Mouse (Mus musculus) left cerebral cortex, postnatal 10 days (tissue): ENCODE measurements around the gene Olfr1253. TPM values are rescaled to one million over a fixed set of nuclear protein-coding genes. Genes with fewer than 3 reads are reported as not detected.

ENCODE experiments used
- DNase-seq, 2 experiments: peaks; one replicate each; pipeline ENCODE4 v3.0.0; 2021 to 2022; ENCODE audit warnings: low spot score in 2 of 2, mixed read lengths in 1 of 2; ENCODE audit errors: extremely low spot score in 1 of 2
- intact Hi-C: fragments of 180-260 bp; cut with DNase I; formaldehyde crosslinking; loops from one replicate; pipeline ENCODE4 v1.15.1; 2025
- total RNA-seq, 2 experiments: library from RNA; stranded (reverse); gene quantifications; 2 replicates each; pipeline ENCODE4 v1.2.3; 2021

The Olfr1253 gene
- not detected for total RNA-seq

GRCm38 (mm10) chr2:89756990-89757389, at the start of gene Olfr1253:
Olfr1253 (minus strand) TSS chr2:89757090.
- no peak for DNase-seq
- intact Hi-C loops, result no loop called here

GRCm38 (mm10) chr2:89799583-89799982, 42.7 kb upstream of the Olfr1253 start:
- intact Hi-C loops, result no loop called here
- DNase-seq, result no peak

- DNase-seq, result no peak
- intact Hi-C loops, result no loop called here
Observed at GRCm38 (mm10) chr2:89793519-89793918, 36.6 kb upstream of the Olfr1253 start, which contains the start of gene Olfr1254. Olfr1254 (minus strand) TSS chr2:89793619.

- intact Hi-C loops, result no loop called here
Observed at GRCm38 (mm10) chr2:89724912-89725311, 32.0 kb downstream of the Olfr1253 start, which contains the start of gene Olfr1252. Olfr1252 (minus strand) TSS chr2:89725012.

More at GRCm38 (mm10) chr2:89724912-89725311, 32.0 kb downstream of the Olfr1253 start, which contains the start of gene Olfr1252:
- DNase-seq, result no peak

Other genes with a start within 250 kb of the Olfr1253 start
- not detected for gene Olfr1243, start 225.6 kb downstream of the Olfr1253 start, total RNA-seq
- gene Olfr1245, start 178.6 kb downstream of the Olfr1253 start, total RNA-seq, result not detected
- not detected for gene Olfr1246, start 163.9 kb downstream of the Olfr1253 start, total RNA-seq
- gene Olfr1247, start 143.0 kb downstream of the Olfr1253 start, total RNA-seq, result under 1 TPM; 0.16 to 0.17 TPM
- gene Olfr1248, start 138.8 kb downstream of the Olfr1253 start, total RNA-seq, result not detected
- gene Olfr1249, start 122.1 kb downstream of the Olfr1253 start, total RNA-seq, result not detected
- gene Olfr1250, start 95.6 kb downstream of the Olfr1253 start, total RNA-seq, result under 1 TPM; 0.06 to 0.10 TPM
- not detected for gene Olfr1251, start 85.2 kb downstream of the Olfr1253 start, total RNA-seq
- gene Olfr1252, start 32.1 kb downstream of the Olfr1253 start, total RNA-seq, result not detected
- gene Olfr1254, start 36.5 kb upstream of the Olfr1253 start, total RNA-seq, result not detected
- gene Olfr1255, start 55.0 kb upstream of the Olfr1253 start, total RNA-seq, result not detected
- under 1 TPM in 1 of 2 experiments, not detected in 1; 0.06 TPM for gene Olfr1256, start 84.5 kb upstream of the Olfr1253 start, total RNA-seq
- not detected for gene Olfr48, start 91.1 kb upstream of the Olfr1253 start, total RNA-seq
- not detected for gene Olfr1257, start 121.3 kb upstream of the Olfr1253 start, total RNA-seq
- gene Olfr1258, start 170.2 kb upstream of the Olfr1253 start, total RNA-seq, result not detected
- gene Olfr1259, start 191.6 kb upstream of the Olfr1253 start, total RNA-seq, result not detected
- not detected for gene Olfr1260, start 217.2 kb upstream of the Olfr1253 start, total RNA-seq
- not detected for gene Olfr1261, start 234.1 kb upstream of the Olfr1253 start, total RNA-seq
- not detected for gene Olfr1262, start 243.1 kb upstream of the Olfr1253 start, total RNA-seq